Mouse (Mus musculus) neural tube, embryonic 11.5 days (tissue): ENCODE measurements around the gene Irf3. TPM values are rescaled to one million over a fixed set of nuclear protein-coding genes. Genes with fewer than 3 reads are reported as not detected.
A peak's percentile ranks its signal among the peaks of the same experiment; 100 is the strongest.

Experiments
- ATAC-seq: fragments of 200-750 bp; cut with Nextera tagmentation; 2 replicates; pipeline ENCODE4 v1.8.0; 2017; ENCODE audit warnings: moderate number of reproducible peaks, mild to moderate bottlenecking, moderate TSS enrichment, moderate library complexity; ENCODE audit not compliant: insufficient read depth, low FRiP score, low TSS enrichment
- DNase-seq: peaks from one replicate; pipeline ENCODE4 v3.0.0-alpha.2; 2015; ENCODE audit warnings: low spot score
- H3K27ac ChIP-seq: fragments of 300-500 bp; sonication (generic); 2 replicates; pipeline ENCODE4 v1.5.1; 2014; ENCODE audit warnings: low read depth, mild to moderate bottlenecking, low read length
- H3K27me3 ChIP-seq: fragments of 300-500 bp; sonication (generic); 2 replicates; pipeline ENCODE4 v1.6.1; 2014; ENCODE audit warnings: mild to moderate bottlenecking, low read length, mixed read lengths; ENCODE audit not compliant: control insufficient read depth, insufficient read depth
- H3K36me3 ChIP-seq: fragments of 300-500 bp; sonication (generic); 2 replicates; pipeline ENCODE4 v1.6.1; 2014; ENCODE audit warnings: mild to moderate bottlenecking, low read length, moderate library complexity, mixed read lengths; ENCODE audit not compliant: control insufficient read depth, insufficient read depth
- H3K4me1 ChIP-seq: fragments of 300-500 bp; sonication (generic); 2 replicates; pipeline ENCODE4 v1.6.1; 2014; ENCODE audit warnings: low read length, mixed read lengths; ENCODE audit not compliant: control insufficient read depth, insufficient read depth
- H3K4me2 ChIP-seq: fragments of 300-500 bp; sonication (generic); 2 replicates; pipeline ENCODE4 v1.6.1; 2014; ENCODE audit warnings: low read depth, mild to moderate bottlenecking, moderate library complexity
- H3K4me3 ChIP-seq: fragments of 300-500 bp; sonication (generic); 2 replicates; pipeline ENCODE4 v1.5.1; 2014; ENCODE audit warnings: low read depth, low read length
- H3K9ac ChIP-seq: fragments of 300-500 bp; sonication (generic); 2 replicates; pipeline ENCODE4 v1.6.1; 2014; ENCODE audit warnings: mild to moderate bottlenecking, low read length
- H3K9me3 ChIP-seq: fragments of 300-500 bp; sonication (generic); 2 replicates; pipeline ENCODE4 v1.6.1; 2016; ENCODE audit warnings: low read length; ENCODE audit not compliant: control insufficient read depth
- WGBS: fragments of 180-500 bp; shearing (Covaris S2); extraction: QIAGEN DNeasy Blood & Tissue Kit; methylation state at CpG from one replicate; pipeline ENCODE4 v1.1.7; 2014; 5-methylcytosine and 5-hydroxymethylcytosine counted together
- polyA plus RNA-seq: library from polyadenylated mRNA; unstranded; fragments of >200 nt; fragmentation: Nextera tagmentation; extraction: Ambion mirVana; gene quantifications from 2 replicates; pipeline ENCODE4 v1.2.1, GENCODE M21; 2014

Irf3 gene
- polyA plus RNA-seq, 1 experiment from 2014 or later = 72.3 TPM

GRCm38 (mm10) chr7:45008411-45008810, 11.0 kb downstream of the Irf3 start:
- H3K36me3 ChIP-seq = peaks cover 67% of the 10 kb centered on the region

GRCm38 (mm10) chr7:45012011-45012410, 14.6 kb downstream of the Irf3 start:
- DNase-seq (no peak), ATAC-seq (no peak)
- H3K36me3 ChIP-seq = peaks cover 40% of the 10 kb centered on the region
- H3K4me2 ChIP-seq = no peak overlapping the region
- H3K9ac ChIP-seq = no peak overlapping the region
- H3K27me3 ChIP-seq = no peaks in the 10 kb centered on the region
- H3K9me3 ChIP-seq = no peaks in the 10 kb centered on the region
- 98% methylated on average over 6 of the region's 6 CpGs for WGBS
- peaks cover 9% of the 10 kb centered on the region for H3K4me1 ChIP-seq
- no peak overlapping the region for H3K4me3 ChIP-seq
- H3K27ac ChIP-seq = no peak overlapping the region

More at GRCm38 (mm10) chr7:45008411-45008810, 11.0 kb downstream of the Irf3 start:
- H3K27me3 ChIP-seq = no peaks in the 10 kb centered on the region
- ATAC-seq (no peak), DNase-seq (no peak)
- no peak overlapping the region for H3K27ac ChIP-seq
- no peaks in the 10 kb centered on the region for H3K4me1 ChIP-seq
- no peak overlapping the region for H3K4me3 ChIP-seq
- no peak overlapping the region for H3K4me2 ChIP-seq
- no peaks in the 10 kb centered on the region for H3K9me3 ChIP-seq
- no peak overlapping the region for H3K9ac ChIP-seq
- 94% methylated on average over 19 of the region's 19 CpGs for WGBS

GRCm38 (mm10) chr7:45012824-45013223, 15.4 kb downstream of the Irf3 start:
- no peak for ATAC-seq
- H3K36me3 ChIP-seq = peaks cover 31% of the 10 kb centered on the region

DNA sequence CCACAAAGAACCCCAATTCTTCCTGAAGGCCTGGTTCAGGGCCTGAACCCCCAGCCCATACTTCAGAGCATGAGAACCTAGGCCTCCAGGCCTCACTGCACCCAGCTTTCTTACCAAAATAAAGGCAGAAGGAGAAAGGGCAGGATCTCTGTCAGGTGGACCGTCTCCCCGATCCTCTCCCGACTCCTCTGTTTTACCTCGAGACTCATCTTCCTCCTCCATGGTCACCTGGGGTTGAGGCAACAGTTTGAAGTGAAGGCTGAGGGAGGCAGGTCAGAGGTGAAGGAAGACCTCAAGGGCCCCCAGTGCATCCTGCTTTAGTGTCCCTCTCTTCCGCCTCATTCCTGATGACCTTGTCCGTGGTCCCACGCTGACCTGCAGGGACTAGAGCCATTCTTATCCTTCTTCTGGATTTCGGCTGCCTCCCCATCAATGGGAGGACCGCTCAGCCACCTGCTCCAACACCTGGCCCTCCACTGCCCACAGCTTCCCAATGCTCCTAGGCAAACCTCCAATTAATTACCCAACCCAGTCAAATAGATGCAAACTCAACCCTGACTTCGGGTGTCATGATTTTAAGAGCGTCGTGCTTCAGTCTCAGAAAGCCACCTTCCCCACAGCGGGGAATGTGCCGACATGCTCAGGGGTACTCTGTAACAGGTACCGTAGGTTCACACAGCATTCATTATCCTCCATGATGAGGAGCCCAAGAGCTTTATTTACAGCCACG, 16.1 kb downstream of the Irf3 start:
- Histone ChIP-seq H3K36me3 (peaks cover 25% of the 10 kb centered on the region), H3K9ac (no peak overlapping the region), H3K27me3 (no peaks in the 10 kb centered on the region), H3K4me1 (peaks cover 12% of the 10 kb centered on the region), H3K27ac (no peak overlapping the region), H3K9me3 (no peaks in the 10 kb centered on the region), H3K4me2 (no peak overlapping the region), H3K4me3 (no peak overlapping the region)
- no peak for DNase-seq
- no peak for ATAC-seq
- 96% methylated on average over 16 of the region's 16 CpGs for WGBS

More at GRCm38 (mm10) chr7:45012824-45013223, 15.4 kb downstream of the Irf3 start:
- H3K9ac ChIP-seq = no peak overlapping the region
- WGBS = 86% methylated on average over 4 of the region's 4 CpGs
- H3K27ac ChIP-seq = no peak overlapping the region
- H3K4me3 ChIP-seq = no peak overlapping the region
- no peaks in the 10 kb centered on the region for H3K27me3 ChIP-seq
- DNase-seq = no peak
- no peaks in the 10 kb centered on the region for H3K9me3 ChIP-seq
- no peak overlapping the region for H3K4me2 ChIP-seq
- peaks cover 9% of the 10 kb centered on the region for H3K4me1 ChIP-seq

GRCm38 (mm10) chr7:45014096-45014451, 16.6 kb downstream of the Irf3 start:
- no peak overlapping the region for H3K27ac ChIP-seq
- H3K4me1 ChIP-seq = peaks cover 12% of the 10 kb centered on the region
- WGBS = 96% methylated on average over 3 of the region's 3 CpGs
- no peaks in the 10 kb centered on the region for H3K9me3 ChIP-seq
- no peaks in the 10 kb centered on the region for H3K27me3 ChIP-seq
- DNase-seq = no peak
- H3K4me2 ChIP-seq = no peak overlapping the region
- H3K4me3 ChIP-seq = no peak overlapping the region
- ATAC-seq = no peak
- H3K36me3 ChIP-seq = peaks cover 22% of the 10 kb centered on the region
- H3K9ac ChIP-seq = no peak overlapping the region

- H3K4me3 ChIP-seq = peak overlapping the region; percentile 76
- DNase-seq (no peak), ATAC-seq (no peak; the same call in 1 of the 2 replicates)
- 1% methylated on average over 20 of the region's 20 CpGs for WGBS
- peak overlapping the region; percentile 93 for H3K9ac ChIP-seq
- H3K4me2 ChIP-seq = peak overlapping the region; percentile 82
- H3K27me3 ChIP-seq = no peaks in the 10 kb centered on the region
- H3K36me3 ChIP-seq = peaks cover 17% of the 10 kb centered on the region
- no peaks in the 10 kb centered on the region for H3K9me3 ChIP-seq
- peaks cover 12% of the 10 kb centered on the region for H3K4me1 ChIP-seq
- peak overlapping the region; percentile 44; the same call in 1 of the 2 replicates for H3K27ac ChIP-seq
Measured at GRCm38 (mm10) chr7:45015344-45015956, 18.0 kb downstream of the Irf3 start.

DNA sequence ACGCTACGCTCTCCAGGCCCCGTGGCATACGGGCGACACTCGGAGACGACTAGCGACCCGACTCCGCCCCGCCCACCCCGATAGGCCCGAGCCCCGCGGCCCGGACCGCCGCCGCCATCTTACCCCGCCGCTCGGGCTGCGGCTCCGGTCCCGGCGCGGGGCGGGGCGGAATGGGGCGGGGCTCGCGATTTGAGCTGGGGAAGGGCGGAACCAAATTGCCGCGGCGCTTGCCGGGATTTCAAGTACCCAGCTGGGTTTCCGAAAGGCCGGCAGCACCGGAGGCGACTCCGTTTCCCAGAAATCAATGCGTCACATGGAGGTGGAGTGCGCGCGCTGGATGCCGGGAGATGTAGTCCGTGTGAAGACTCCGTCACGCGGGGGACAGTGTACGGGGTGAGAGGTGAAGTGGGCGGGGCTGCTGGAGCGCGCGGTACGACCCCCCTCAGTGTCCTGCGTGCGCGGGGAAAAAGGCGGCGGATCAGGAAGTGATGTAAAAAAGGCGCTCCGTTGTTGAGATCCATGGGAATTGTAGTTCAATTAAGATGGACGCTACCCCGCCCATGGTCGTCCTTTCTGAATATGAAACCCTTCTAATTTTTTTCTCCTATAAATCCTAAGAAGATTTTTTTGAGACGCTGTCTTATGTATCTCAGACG, 18.6 kb downstream of the Irf3 start, which contains the start of gene Scaf1:
TSS of gene Scaf1 (minus strand) at position 407 of the 656 bp plus-strand sequence.
- peak; percentile 100 for DNase-seq
- peak; percentile 90 for ATAC-seq
- H3K27ac ChIP-seq = peak within 1 kb of the TSS; percentile 72
- 1% methylated on average over 69 of the region's 69 CpGs for WGBS
- H3K4me1 ChIP-seq = peaks cover 12% of the 10 kb centered on the region
- peak within 1 kb of the TSS; percentile 76 for H3K4me3 ChIP-seq
- peak within 1 kb of the TSS; percentile 93 for H3K9ac ChIP-seq
- no peaks in the 10 kb centered on the region for H3K9me3 ChIP-seq
- H3K27me3 ChIP-seq = no peaks in the 10 kb centered on the region
- peak within 1 kb of the TSS; percentile 84 for H3K4me2 ChIP-seq
- peaks cover 15% of the 10 kb centered on the region for H3K36me3 ChIP-seq

DNA sequence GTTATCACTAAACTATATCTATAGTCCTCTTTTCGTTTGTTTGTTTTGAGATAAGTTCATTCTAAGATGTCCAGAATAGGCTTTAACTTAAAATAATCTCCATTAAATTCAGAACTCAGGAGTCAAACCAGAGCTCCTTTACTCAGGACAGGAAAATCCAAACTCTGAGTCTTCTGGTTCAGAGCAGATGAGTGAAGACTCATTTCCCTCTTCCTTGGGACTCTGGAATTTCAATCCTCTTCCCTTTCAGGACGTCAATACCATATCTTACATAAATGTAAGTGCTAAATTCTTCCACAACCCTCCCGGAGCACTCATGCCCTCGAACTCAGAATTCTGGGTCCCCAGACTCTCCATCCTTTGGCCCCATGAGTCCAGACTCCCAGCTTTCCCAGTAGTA, 19.3 kb downstream of the Irf3 start:
- peak overlapping the region; percentile 76 for H3K4me3 ChIP-seq
- H3K27me3 ChIP-seq = no peaks in the 10 kb centered on the region
- peak overlapping the region; percentile 84 for H3K4me2 ChIP-seq
- DNase-seq (no peak), ATAC-seq (no peak)
- peaks cover 11% of the 10 kb centered on the region for H3K36me3 ChIP-seq
- no peaks in the 10 kb centered on the region for H3K9me3 ChIP-seq
- H3K27ac ChIP-seq = peak overlapping the region; percentile 72
- peak overlapping the region; percentile 69; the same call in 1 of the 2 replicates for H3K9ac ChIP-seq
- H3K4me1 ChIP-seq = peaks cover 12% of the 10 kb centered on the region
- 2% methylated on average over 4 of the region's 4 CpGs for WGBS
